Mouse (Mus musculus) midbrain, embryonic 11.5 days (tissue): ENCODE data around the gene Fbxo2. TPM values are rescaled to one million over a fixed set of nuclear protein-coding genes. Genes with fewer than 3 reads are reported as not detected.
A peak's percentile ranks its signal among the peaks of the same experiment; 100 is the strongest.

Source experiments
- ATAC-seq: fragments of 200-750 bp; cut with Nextera tagmentation; 2 replicates; pipeline ENCODE4 v1.8.0; 2017; ENCODE audit warnings: moderate TSS enrichment, moderate library complexity; ENCODE audit not compliant: low FRiP score
- DNase-seq: peaks from one replicate; pipeline ENCODE4 v3.0.0; 2015; ENCODE audit warnings: low spot score; ENCODE audit errors: missing footprints
- H3K27ac ChIP-seq: fragments of 300-500 bp; sonication (generic); 2 replicates; pipeline ENCODE4 v1.5.1; 2014; ENCODE audit warnings: low read depth, low read length
- H3K27me3 ChIP-seq: fragments of 300-500 bp; sonication (generic); 2 replicates; pipeline ENCODE4 v1.6.1; 2014; ENCODE audit warnings: mild to moderate bottlenecking, low read length, moderate library complexity, mixed read lengths; ENCODE audit not compliant: control insufficient read depth, insufficient read depth
- H3K36me3 ChIP-seq: fragments of 300-500 bp; sonication (generic); 2 replicates; pipeline ENCODE4 v1.6.1; 2014; ENCODE audit warnings: mild to moderate bottlenecking, low read length, moderate library complexity, mixed read lengths; ENCODE audit not compliant: control insufficient read depth, insufficient read depth
- H3K4me1 ChIP-seq: fragments of 300-500 bp; sonication (generic); 2 replicates; pipeline ENCODE4 v1.6.1; 2014; ENCODE audit warnings: low read length; ENCODE audit not compliant: control insufficient read depth, insufficient read depth
- H3K4me2 ChIP-seq: fragments of 300-500 bp; sonication (generic); 2 replicates; pipeline ENCODE4 v1.6.1; 2014; ENCODE audit warnings: mild to moderate bottlenecking, moderate library complexity
- H3K4me3 ChIP-seq: fragments of 300-500 bp; sonication (generic); 2 replicates; pipeline ENCODE4 v1.5.1; 2014; ENCODE audit warnings: low read depth, low read length
- H3K9ac ChIP-seq: fragments of 300-500 bp; sonication (generic); 2 replicates; pipeline ENCODE4 v1.6.1; 2014; ENCODE audit warnings: low read length
- H3K9me3 ChIP-seq: fragments of 300-500 bp; sonication (generic); 2 replicates; pipeline ENCODE4 v1.6.1; 2016; ENCODE audit warnings: low read length; ENCODE audit not compliant: control insufficient read depth
- WGBS: fragments of 180-500 bp; shearing (Covaris S2); extraction: QIAGEN DNeasy Blood & Tissue Kit; methylation state at CpG from one replicate; pipeline ENCODE4 v1.1.7; 2014; 5-methylcytosine and 5-hydroxymethylcytosine counted together
- polyA plus RNA-seq: library from polyadenylated mRNA; unstranded; fragments of >200 nt; fragmentation: Nextera tagmentation; extraction: Ambion mirVana; gene quantifications from 2 replicates; pipeline ENCODE4 v1.2.1, GENCODE M21; 2014

Fbxo2 gene
- polyA plus RNA-seq, 1 experiment from 2014 or later, result 1.1 TPM

DNA sequence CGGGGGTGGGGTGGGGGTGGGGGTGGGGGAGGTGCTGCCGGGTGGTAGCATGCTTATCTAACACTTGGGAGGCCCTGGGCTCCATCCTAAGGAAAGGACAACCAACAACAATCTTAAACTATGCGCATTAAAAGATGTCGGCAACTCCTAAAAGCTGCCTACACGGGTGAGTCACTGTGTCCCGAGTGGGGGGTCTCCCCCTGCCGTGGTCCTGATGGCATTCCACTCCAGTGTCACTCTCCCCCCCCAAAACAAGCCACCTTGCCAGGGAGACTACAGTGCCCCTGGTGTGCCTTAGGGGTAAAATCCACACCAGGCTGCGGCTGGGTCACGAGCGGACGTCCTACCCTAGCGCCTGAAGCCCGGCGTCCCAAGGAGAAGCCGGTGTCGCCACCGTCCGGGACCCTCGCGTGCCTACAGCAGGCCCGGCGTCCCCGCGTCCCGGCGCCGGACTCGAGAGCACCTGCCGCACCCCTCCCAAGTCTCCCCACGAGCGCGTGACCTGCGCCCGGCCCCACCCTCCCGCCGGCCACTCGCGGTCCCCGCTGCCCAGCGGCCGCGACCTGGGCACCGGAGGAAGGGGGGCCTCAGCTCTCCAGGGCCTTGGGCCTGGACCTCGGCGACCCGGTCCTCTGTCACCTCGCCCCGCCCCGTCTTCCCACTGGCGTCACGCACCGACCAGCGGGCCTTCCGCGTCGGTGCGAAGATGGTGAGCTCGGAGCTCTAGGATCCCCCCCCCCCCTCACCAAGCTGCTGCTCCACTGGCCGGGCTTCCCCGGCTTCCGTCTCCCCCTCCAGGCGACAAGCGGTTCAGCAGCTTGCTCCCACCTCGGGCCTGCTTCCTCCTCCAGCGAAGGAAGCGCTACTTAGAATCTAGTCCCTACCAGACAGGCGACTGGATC, 8.9 kb upstream of the Fbxo2 start, which contains the start of gene Fbxo6:
TSS of gene Fbxo6 (minus strand) at position 874 of the 902 bp plus-strand sequence.
- H3K4me1 ChIP-seq, result peaks cover 7% of the 10 kb centered on the region
- no peaks in the 10 kb centered on the region for H3K9me3 ChIP-seq
- H3K27ac ChIP-seq, result peak within 1 kb of the TSS; percentile 68
- H3K4me2 ChIP-seq, result peak within 1 kb of the TSS; percentile 98
- DNase-seq (peak; percentile 96), ATAC-seq (peak; percentile 92)
- peak within 1 kb of the TSS; percentile 45 for H3K4me3 ChIP-seq
- peak within 1 kb of the TSS; percentile 78 for H3K9ac ChIP-seq
- 2% methylated on average over 60 of the region's 67 CpGs for WGBS
- peaks cover 4% of the 10 kb centered on the region; the same call in 1 of the 2 replicates for H3K36me3 ChIP-seq
- no peaks in the 10 kb centered on the region for H3K27me3 ChIP-seq

DNA sequence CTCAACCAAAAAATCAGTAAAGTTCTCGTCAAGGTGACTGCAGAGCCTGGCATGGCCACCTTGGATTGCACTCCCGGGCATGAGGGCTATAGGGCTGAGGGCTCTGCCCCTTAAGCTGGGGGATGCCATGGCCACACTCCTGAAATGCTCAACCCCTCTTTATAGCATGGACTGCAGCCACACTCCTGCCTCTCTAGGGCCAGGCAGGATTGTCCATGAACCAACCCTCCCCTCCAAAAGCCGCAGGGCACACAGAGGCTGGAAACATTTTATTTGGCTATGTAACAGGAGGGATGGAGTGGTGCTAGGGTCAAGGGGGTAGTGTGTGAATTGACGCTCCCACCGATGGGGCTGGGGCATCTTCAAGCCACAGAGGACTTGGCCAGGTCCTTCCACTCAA, 7.9 kb upstream of the Fbxo2 start:
- ATAC-seq, result no peak
- H3K4me2 ChIP-seq, result no peak overlapping the region
- H3K36me3 ChIP-seq, result 0 out of 2 replicates have a peak, but pooled peaks cover 2% of the 10 kb centered on the region
- no peak overlapping the region; the same call in 1 of the 2 replicates for H3K27ac ChIP-seq
- 73% methylated on average over 5 of the region's 5 CpGs for WGBS
- H3K9ac ChIP-seq, result no peak overlapping the region
- H3K4me3 ChIP-seq, result no peak overlapping the region
- peaks cover 7% of the 10 kb centered on the region for H3K4me1 ChIP-seq
- no peak for DNase-seq
- H3K9me3 ChIP-seq, result no peaks in the 10 kb centered on the region
- no peaks in the 10 kb centered on the region for H3K27me3 ChIP-seq

DNA sequence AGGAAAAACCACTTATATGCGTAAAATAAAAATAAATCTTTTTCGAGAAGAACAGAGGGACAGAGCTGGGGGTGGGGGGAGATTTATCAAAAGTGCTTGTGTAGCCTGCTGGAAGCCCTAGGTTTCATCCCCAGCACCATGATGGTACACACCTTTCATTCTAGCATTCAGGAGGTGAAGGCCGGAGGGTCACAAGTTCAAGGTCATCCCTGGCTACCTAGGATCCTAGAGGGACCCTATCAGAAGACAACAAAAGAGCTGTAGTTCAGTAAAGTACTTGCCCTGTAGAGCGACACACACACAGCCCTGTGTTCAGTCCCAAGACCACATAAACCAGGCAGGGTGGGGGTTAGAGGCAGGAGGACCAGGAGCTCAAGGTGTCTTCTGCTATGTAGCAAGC, 6.4 kb upstream of the Fbxo2 start:
- no peak for ATAC-seq
- Histone ChIP-seq H3K27me3 (no peaks in the 10 kb centered on the region), H3K4me1 (peaks cover 16% of the 10 kb centered on the region), H3K9me3 (no peaks in the 10 kb centered on the region), H3K9ac (no peak overlapping the region), H3K4me2 (no peak overlapping the region), H3K4me3 (no peak overlapping the region), H3K36me3 (peaks cover 2% of the 10 kb centered on the region; the same call in 1 of the 2 replicates), H3K27ac (no peak overlapping the region)
- WGBS, result 96% methylated on average over 4 of the region's 4 CpGs
- DNase-seq, result no peak

DNA sequence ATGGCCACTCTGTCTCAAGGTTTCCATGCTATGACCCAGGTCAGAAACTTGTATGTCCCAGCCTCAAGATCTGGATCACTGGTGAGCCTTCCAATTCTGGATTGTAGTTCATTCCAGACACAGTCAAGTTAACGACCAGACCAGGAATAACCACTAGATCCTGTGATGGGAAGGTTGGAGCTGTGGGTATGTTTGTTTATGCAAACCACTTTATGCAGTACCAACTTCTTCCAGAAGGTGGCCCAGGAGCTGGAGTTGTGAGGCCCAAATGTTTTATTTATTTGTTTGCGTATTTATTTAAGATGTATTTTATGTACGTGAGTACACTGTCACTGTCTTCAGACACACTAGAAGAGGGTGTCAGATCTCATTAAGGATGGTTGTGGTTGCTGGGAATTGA, 5.4 kb upstream of the Fbxo2 start:
- Histone ChIP-seq H3K9me3 (no peaks in the 10 kb centered on the region), H3K36me3 (peaks cover 2% of the 10 kb centered on the region; the same call in 1 of the 2 replicates), H3K9ac (no peak overlapping the region), H3K27me3 (no peaks in the 10 kb centered on the region), H3K4me1 (peaks cover 16% of the 10 kb centered on the region), H3K27ac (no peak overlapping the region), H3K4me2 (no peak overlapping the region), H3K4me3 (no peak overlapping the region)
- ATAC-seq (no peak), DNase-seq (peak; percentile 94)
- WGBS, result 64% methylated on average over 3 of the region's 3 CpGs

DNA sequence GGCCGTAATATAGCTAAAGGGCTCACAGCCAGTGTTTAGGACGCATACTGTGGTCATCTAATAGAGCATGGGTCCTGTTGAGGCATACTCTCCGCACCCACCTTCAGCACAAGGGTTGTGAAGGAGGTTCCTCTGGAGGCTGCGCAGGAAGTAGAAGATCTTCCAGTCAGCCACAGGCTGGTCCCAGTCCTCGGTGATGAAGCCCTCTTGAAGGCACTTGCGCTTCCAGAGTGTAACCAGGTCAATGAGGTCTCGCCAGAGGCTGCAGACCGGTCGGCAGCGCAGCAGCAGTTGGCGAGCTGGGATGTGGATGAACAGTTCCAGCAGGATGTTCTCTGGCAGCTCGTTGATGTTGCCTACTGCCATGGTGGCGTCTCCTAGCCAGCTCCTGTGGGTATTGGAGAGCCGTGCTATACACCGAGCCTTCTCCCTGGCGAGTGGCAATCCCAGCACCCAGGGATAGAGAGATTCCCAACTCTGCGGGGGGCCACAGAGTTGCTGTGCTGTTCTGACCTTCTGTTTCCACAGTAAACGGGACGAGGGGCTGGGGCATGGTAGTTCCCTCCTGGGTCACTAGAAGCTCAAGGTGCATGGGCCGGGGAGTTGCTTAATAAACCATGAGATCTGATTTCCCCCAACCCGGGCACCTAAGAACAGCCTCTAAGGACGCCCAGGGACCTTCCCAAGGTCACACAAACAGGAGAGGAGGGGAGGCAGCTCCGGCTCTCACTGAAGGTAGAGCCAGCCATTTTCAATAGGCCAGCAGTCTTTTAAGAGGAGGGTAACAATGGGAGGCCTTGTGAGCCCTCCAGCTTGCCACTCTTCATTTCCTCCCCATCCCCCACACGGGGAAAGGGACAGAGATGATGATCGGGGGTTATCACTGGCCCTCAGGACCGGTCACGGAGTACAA, 1.7 kb upstream of the Fbxo2 start:
- 24% methylated on average over 27 of the region's 27 CpGs for WGBS
- H3K4me2 ChIP-seq, result peak overlapping the region; percentile 88
- H3K9me3 ChIP-seq, result no peaks in the 10 kb centered on the region
- peaks cover 18% of the 10 kb centered on the region for H3K4me1 ChIP-seq
- H3K27ac ChIP-seq, result peak overlapping the region; percentile 75
- peak; percentile 93 for DNase-seq
- peak overlapping the region; percentile 77 for H3K9ac ChIP-seq
- peaks cover 2% of the 10 kb centered on the region; the same call in 1 of the 2 replicates for H3K36me3 ChIP-seq
- H3K27me3 ChIP-seq, result peaks cover 30% of the 10 kb centered on the region
- ATAC-seq, result peak; percentile 15
- peak overlapping the region; percentile 65 for H3K4me3 ChIP-seq

DNA sequence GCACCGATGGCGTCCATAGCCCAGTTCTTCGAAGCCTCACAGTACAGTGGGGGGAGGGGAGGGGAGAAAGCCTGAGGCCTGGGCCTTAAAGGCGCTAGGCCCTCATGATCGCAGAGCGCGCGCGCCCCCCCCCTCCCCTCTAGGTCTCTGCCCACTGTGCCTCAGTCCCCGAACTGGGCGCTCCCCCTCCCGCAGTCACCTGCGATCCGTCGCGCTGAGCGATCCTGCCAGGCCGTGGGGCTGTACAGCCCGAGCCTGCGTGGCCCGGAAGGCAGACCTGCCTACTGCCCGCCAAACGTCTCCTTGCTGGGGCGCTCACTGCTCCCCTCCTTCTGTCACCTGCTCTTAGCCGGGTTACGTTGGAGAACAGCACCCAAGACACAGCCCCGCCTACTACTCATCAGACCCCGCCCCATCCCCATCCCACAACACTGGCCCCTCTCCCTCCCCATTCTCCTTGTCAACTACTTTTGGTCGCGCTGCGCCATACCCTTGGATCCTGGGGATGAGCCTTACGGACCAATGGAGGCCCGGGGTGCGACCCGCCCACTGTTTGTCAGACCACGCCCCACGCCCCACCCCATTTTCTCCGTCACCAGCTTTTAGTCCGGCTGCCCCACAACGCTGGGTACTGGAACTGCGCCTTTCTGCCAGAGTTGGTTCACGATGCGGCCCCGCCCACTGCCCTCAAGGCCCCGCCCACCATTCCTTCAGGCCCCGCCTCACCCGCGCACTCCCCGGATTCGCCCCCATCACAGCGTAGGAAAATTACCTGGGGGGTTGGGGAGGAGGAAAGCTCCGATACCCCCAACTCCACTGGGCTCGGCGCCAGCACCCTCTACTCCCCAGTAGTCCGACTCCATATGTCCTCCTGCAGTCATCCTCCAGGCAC, 631 bp upstream of the Fbxo2 start:
- no peaks in the 10 kb centered on the region for H3K9me3 ChIP-seq
- peaks cover 2% of the 10 kb centered on the region; the same call in 1 of the 2 replicates for H3K36me3 ChIP-seq
- peak; percentile 100 for DNase-seq
- H3K27ac ChIP-seq, result peak overlapping the region; percentile 75
- H3K9ac ChIP-seq, result peak overlapping the region; percentile 77
- peaks cover 23% of the 10 kb centered on the region for H3K4me1 ChIP-seq
- ATAC-seq, result peak; percentile 92
- peak overlapping the region; percentile 88 for H3K4me2 ChIP-seq
- under 1% methylated on average over 52 of the region's 55 CpGs for WGBS
- H3K27me3 ChIP-seq, result peaks cover 41% of the 10 kb centered on the region
- peak overlapping the region; percentile 65 for H3K4me3 ChIP-seq

DNA sequence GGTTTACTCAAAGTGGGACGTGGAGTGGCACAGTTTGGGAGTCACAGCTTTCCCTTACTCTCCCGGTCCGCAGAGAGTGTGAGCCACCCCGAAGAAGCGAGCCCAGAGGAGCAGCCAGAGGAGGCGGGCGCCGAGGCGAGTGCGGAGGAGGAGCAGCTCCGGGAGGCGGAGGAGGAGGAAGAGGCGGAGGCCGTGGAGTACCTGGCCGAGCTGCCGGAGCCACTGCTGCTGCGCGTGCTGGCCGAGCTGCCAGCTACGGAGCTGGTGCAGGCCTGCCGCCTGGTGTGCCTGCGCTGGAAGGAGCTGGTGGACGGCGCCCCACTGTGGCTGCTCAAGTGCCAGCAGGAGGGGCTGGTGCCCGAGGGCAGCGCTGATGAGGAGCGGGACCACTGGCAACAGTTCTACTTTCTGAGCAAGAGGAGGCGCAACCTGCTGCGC, 3.6 kb downstream of the Fbxo2 start:
- Histone ChIP-seq H3K9me3 (no peaks in the 10 kb centered on the region), H3K36me3 (no peaks in the 10 kb centered on the region), H3K27me3 (peaks cover 64% of the 10 kb centered on the region), H3K4me1 (peaks cover 20% of the 10 kb centered on the region), H3K27ac (no peak overlapping the region), H3K9ac (0 out of 2 replicates have a peak overlapping the region, but pooled peaks have one; percentile 35), H3K4me2 (peak overlapping the region; percentile 46), H3K4me3 (peak overlapping the region; percentile 22)
- ATAC-seq (no peak), DNase-seq (peak; percentile 94)
- under 1% methylated on average over 28 of the region's 29 CpGs for WGBS

DNA sequence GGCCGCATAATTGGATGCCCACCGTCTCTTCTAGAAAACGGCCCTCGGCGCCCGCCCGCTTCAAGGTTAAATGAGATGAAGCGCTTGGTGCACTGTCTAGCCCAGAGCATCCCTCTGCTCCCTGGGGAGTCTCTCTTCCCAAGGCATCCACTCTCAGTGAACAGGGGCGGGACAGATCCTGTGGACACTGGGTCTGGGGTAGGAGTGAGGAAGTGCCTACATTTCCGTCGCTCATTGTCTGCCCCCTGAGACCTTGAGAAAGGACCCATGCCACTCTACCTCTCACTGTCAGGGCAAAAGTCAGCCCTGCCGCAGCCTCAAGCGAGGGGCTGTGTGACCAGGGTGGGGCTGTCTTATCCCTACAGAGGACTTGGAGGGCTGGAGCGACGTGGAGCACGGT, 4.0 kb downstream of the Fbxo2 start:
- Histone ChIP-seq H3K9ac (no peak overlapping the region), H3K9me3 (no peaks in the 10 kb centered on the region), H3K27me3 (peaks cover 66% of the 10 kb centered on the region), H3K4me2 (peak overlapping the region; percentile 46), H3K4me3 (peak overlapping the region; percentile 22; the same call in 1 of the 2 replicates), H3K36me3 (no peaks in the 10 kb centered on the region), H3K4me1 (peaks cover 20% of the 10 kb centered on the region), H3K27ac (no peak overlapping the region)
- DNase-seq (no peak), ATAC-seq (no peak)
- WGBS, result 0% methylated on average over 16 of the region's 16 CpGs
